Mouse (Mus musculus) forebrain, embryonic 11.5 days (tissue): Measurements from ENCODE around the gene Setx. TPM values are rescaled to one million over a fixed set of nuclear protein-coding genes. Genes with fewer than 3 reads are reported as not detected.

Experiments
- ATAC-seq: fragments of 200-750 bp; cut with Nextera tagmentation; replicated peaks from 2 replicates; pipeline ENCODE4 v1.8.0; 2017; ENCODE audit warnings: moderate TSS enrichment; ENCODE audit not compliant: low FRiP score
- DNase-seq: peaks from one replicate; pipeline ENCODE4 v3.0.0-alpha.2; 2017; ENCODE audit warnings: low spot score
- H3K27ac ChIP-seq: fragments of 300-500 bp; sonication (generic); 2 replicates; pipeline ENCODE4 v1.5.1; 2014; ENCODE audit warnings: low read depth, low read length
- H3K27me3 ChIP-seq: fragments of 300-500 bp; sonication (generic); 2 replicates; pipeline ENCODE4 v1.6.1; 2014; ENCODE audit warnings: mild to moderate bottlenecking, low read length, mixed read lengths; ENCODE audit not compliant: control insufficient read depth, insufficient read depth
- H3K36me3 ChIP-seq: fragments of 300-500 bp; sonication (generic); 2 replicates; pipeline ENCODE4 v1.6.1; 2014; ENCODE audit warnings: mild to moderate bottlenecking, low read length, moderate library complexity, mixed read lengths; ENCODE audit not compliant: control insufficient read depth, insufficient read depth
- H3K4me1 ChIP-seq: fragments of 300-500 bp; sonication (generic); replicated peaks from 2 replicates; pipeline ENCODE4 v1.6.1; 2014; ENCODE audit warnings: low read length, mixed read lengths; ENCODE audit not compliant: control insufficient read depth, insufficient read depth
- H3K4me2 ChIP-seq: fragments of 300-500 bp; sonication (generic); 2 replicates; pipeline ENCODE4 v1.6.1; 2014; ENCODE audit warnings: low read depth, mild to moderate bottlenecking, low read length, moderate library complexity, mixed read lengths; ENCODE audit not compliant: severe bottlenecking
- H3K4me3 ChIP-seq: fragments of 300-500 bp; sonication (generic); 2 replicates; pipeline ENCODE4 v1.5.1; 2014; ENCODE audit warnings: low read depth, low read length
- H3K9ac ChIP-seq: fragments of 300-500 bp; sonication (generic); 2 replicates; pipeline ENCODE4 v1.6.1; 2014; ENCODE audit warnings: low read length
- H3K9me3 ChIP-seq: fragments of 300-500 bp; sonication (generic); 2 replicates; pipeline ENCODE4 v1.6.1; 2016; ENCODE audit warnings: low read length, mixed read lengths; ENCODE audit not compliant: control insufficient read depth
- WGBS: fragments of 180-500 bp; shearing (Covaris S2); extraction: QIAGEN DNeasy Blood & Tissue Kit; methylation state at CpG from one replicate; pipeline ENCODE4 v1.1.7; 2014; 5-methylcytosine and 5-hydroxymethylcytosine counted together
- polyA plus RNA-seq: library from polyadenylated mRNA; unstranded; fragments of >200 nt; fragmentation: Nextera tagmentation; extraction: Ambion mirVana; gene quantifications from 2 replicates; pipeline ENCODE4 v1.2.1, GENCODE M21; 2014

The Setx gene
- polyA plus RNA-seq, 1 experiment from 2014 or later = 12.2 TPM

- H3K9me3 ChIP-seq = no peaks in the 10 kb centered on the region; the same call in 1 of the 2 replicates
- H3K27ac ChIP-seq = no peak overlapping the region
- H3K9ac ChIP-seq = peak overlapping the region; percentile 47
- peak overlapping the region; percentile 49 for H3K4me3 ChIP-seq
- H3K27me3 ChIP-seq = peaks cover 8% of the 10 kb centered on the region
- DNase-seq = peak; percentile 92
- peak overlapping the region; percentile 100 for H3K4me2 ChIP-seq
- 1% methylated on average over 61 of the region's 61 CpGs for WGBS
- peaks cover 4% of the 10 kb centered on the region for H3K4me1 ChIP-seq
- no peaks in the 10 kb centered on the region for H3K36me3 ChIP-seq
- peak; percentile 76; the same call in 1 of the 2 replicates for ATAC-seq
These were observed 70.8 kb downstream of the Setx start for GRCm38 (mm10) chr2:29194547-29195463.

- H3K4me3 ChIP-seq = no peak overlapping the region
- no peak overlapping the region for H3K9ac ChIP-seq
- H3K4me1 ChIP-seq = peaks cover 4% of the 10 kb centered on the region
- DNase-seq (no peak), ATAC-seq (no peak)
- no peak overlapping the region for H3K4me2 ChIP-seq
- H3K36me3 ChIP-seq = no peaks in the 10 kb centered on the region
- 74% methylated on average over 12 of the region's 12 CpGs for WGBS
- no peak overlapping the region for H3K27ac ChIP-seq
- no peaks in the 10 kb centered on the region; the same call in 1 of the 2 replicates for H3K9me3 ChIP-seq
- peaks cover 8% of the 10 kb centered on the region for H3K27me3 ChIP-seq
These were observed 72.9 kb downstream of the Setx start for GRCm38 (mm10) chr2:29196844-29197243.

GRCm38 (mm10) chr2:29198446-29198845 lies 74.5 kb downstream of the Setx start:
- ATAC-seq = no peak
- 83% methylated on average over 5 of the region's 5 CpGs for WGBS
- no peak overlapping the region for H3K27ac ChIP-seq
- peaks cover 4% of the 10 kb centered on the region for H3K4me1 ChIP-seq
- H3K9ac ChIP-seq = no peak overlapping the region
- H3K27me3 ChIP-seq = peaks cover 8% of the 10 kb centered on the region
- H3K9me3 ChIP-seq = no peaks in the 10 kb centered on the region; the same call in 1 of the 2 replicates
- H3K4me3 ChIP-seq = no peak overlapping the region
- no peak for DNase-seq
- no peak overlapping the region for H3K4me2 ChIP-seq
- H3K36me3 ChIP-seq = no peaks in the 10 kb centered on the region

GRCm38 (mm10) chr2:29199909-29200308 lies 75.9 kb downstream of the Setx start:
- DNase-seq (peak; percentile 78), ATAC-seq (no peak)
- Histone ChIP-seq H3K4me2 (no peak overlapping the region), H3K9ac (no peak overlapping the region), H3K27ac (no peak overlapping the region), H3K9me3 (no peaks in the 10 kb centered on the region), H3K36me3 (no peaks in the 10 kb centered on the region), H3K4me3 (no peak overlapping the region), H3K4me1 (peaks cover 1% of the 10 kb centered on the region), H3K27me3 (peaks cover 4% of the 10 kb centered on the region)
- 4% methylated on average over 3 of the region's 3 CpGs for WGBS

GRCm38 (mm10) chr2:29201223-29201955 lies 77.4 kb downstream of the Setx start:
- WGBS = 55% methylated on average over 11 of the region's 11 CpGs
- 0 out of 2 replicates have a peak, but pooled peaks cover 2% of the 10 kb centered on the region for H3K4me1 ChIP-seq
- H3K4me3 ChIP-seq = no peak overlapping the region
- H3K9ac ChIP-seq = no peak overlapping the region
- ATAC-seq (no peak), DNase-seq (no peak)
- H3K4me2 ChIP-seq = no peak overlapping the region
- H3K27me3 ChIP-seq = peaks cover 1% of the 10 kb centered on the region; the same call in 1 of the 2 replicates
- no peak overlapping the region for H3K27ac ChIP-seq
- no peaks in the 10 kb centered on the region for H3K36me3 ChIP-seq
- H3K9me3 ChIP-seq = no peaks in the 10 kb centered on the region

- Histone ChIP-seq H3K4me2 (no peak overlapping the region), H3K36me3 (no peaks in the 10 kb centered on the region), H3K27ac (no peak overlapping the region), H3K9me3 (no peaks in the 10 kb centered on the region), H3K4me1 (0 out of 2 replicates have a peak, but pooled peaks cover 3% of the 10 kb centered on the region), H3K27me3 (no peaks in the 10 kb centered on the region), H3K9ac (no peak overlapping the region), H3K4me3 (no peak overlapping the region)
- 39% methylated on average over 8 of the region's 8 CpGs for WGBS
- DNase-seq = no peak
- no peak for ATAC-seq
These were observed 82.2 kb downstream of the Setx start for GRCm38 (mm10) chr2:29206156-29206555.

GRCm38 (mm10) chr2:29216286-29217012 lies 92.5 kb downstream of the Setx start:
- H3K9ac ChIP-seq = no peak overlapping the region
- no peaks in the 10 kb centered on the region for H3K36me3 ChIP-seq
- 50% methylated on average over 8 of the region's 8 CpGs for WGBS
- no peak overlapping the region for H3K4me2 ChIP-seq
- DNase-seq (no peak), ATAC-seq (no peak)
- no peaks in the 10 kb centered on the region for H3K9me3 ChIP-seq
- no peaks in the 10 kb centered on the region for H3K27me3 ChIP-seq
- H3K27ac ChIP-seq = no peak overlapping the region
- H3K4me3 ChIP-seq = no peak overlapping the region
- 0 out of 2 replicates have a peak, but pooled peaks cover 2% of the 10 kb centered on the region for H3K4me1 ChIP-seq

GRCm38 (mm10) chr2:29217042-29217441 lies 93.1 kb downstream of the Setx start:
- Histone ChIP-seq H3K36me3 (no peaks in the 10 kb centered on the region), H3K9me3 (no peaks in the 10 kb centered on the region), H3K4me3 (no peak overlapping the region), H3K27me3 (no peaks in the 10 kb centered on the region), H3K27ac (no peak overlapping the region), H3K4me2 (no peak overlapping the region), H3K4me1 (0 out of 2 replicates have a peak, but pooled peaks cover 2% of the 10 kb centered on the region), H3K9ac (no peak overlapping the region)
- 93% methylated on average over 5 of the region's 5 CpGs for WGBS
- ATAC-seq (no peak), DNase-seq (no peak)
